Mouse (Mus musculus): ENCODE measurements around the gene Slc9a3.

- TF ChIP-seq POLR2A (IDR thresholded peaks at IDR 0.05; ENCODE audit: insufficient read length, low read depth) (no peak), USF1 (IDR thresholded peaks at IDR 0.05; ENCODE audit: low read depth) (no peak), MYOD1 (IDR thresholded peaks at IDR 0.05; ENCODE audit: control insufficient read depth in 1 of 3, insufficient read length in 2 of 3, low read depth in 2 of 3) (no peak), MAX (IDR thresholded peaks at IDR 0.05; ENCODE audit: low read depth) (no peak), CEBPB (IDR thresholded peaks at IDR 0.05; ENCODE audit: insufficient read depth, poor library complexity, severe bottlenecking) (no peak), POLR2AphosphoS2 (IDR thresholded peaks at IDR 0.05; ENCODE audit: insufficient read length, low read depth) (no peak)
These were observed 25.3 kb upstream of the Slc9a3 start for GRCm38 (mm10) chr13:74095936-74096335.

Data from myocyte (in vitro differentiated cells).